Mouse (Mus musculus): ENCODE measurements around the gene Vmn1r117.
"Not testable (repeated sequence)": the region's sequence is repeated elsewhere in the genome, so short reads cannot be mapped to it uniquely, and the experiment has no call there.

The Vmn1r117 gene

GRCm38 (mm10) chr7:20884021-20884420 lies at the start of gene Vmn1r117:
Vmn1r117 (minus strand) TSS chr7:20884121.
- not testable (repeated sequence) for DNase-seq

GRCm38 (mm10) chr7:20912247-20912646 lies 28.3 kb upstream of the Vmn1r117 start, which contains the start of gene Vmn1r118:
Vmn1r118 (minus strand) TSS chr7:20912347.
- DNase-seq, result not testable (repeated sequence)

GRCm38 (mm10) chr7:20871956-20872355 lies 12.0 kb downstream of the Vmn1r117 start, which contains the start of gene Vmn1r116:
Vmn1r116 (plus strand) TSS chr7:20872256.
- DNase-seq, result not testable (repeated sequence)

GRCm38 (mm10) chr7:20844885-20845284 lies 39.0 kb downstream of the Vmn1r117 start, which contains the start of gene Vmn1r115:
Vmn1r115 (minus strand) TSS chr7:20844985.
- DNase-seq, result not testable (repeated sequence)

All from B cell, adult 2 months (primary cell).